Comparison of ENCODE assay signal across 8 mouse cellular contexts in genomic region chr1:153899731-153900380, GRCm38 (mm10). TPM values are rescaled to one million over a fixed set of nuclear protein-coding genes. Genes with fewer than 3 reads are reported as not detected.
A peak's percentile ranks its signal among the peaks of the same experiment; 100 is the strongest.
DNase-seq lines count a peak whose midpoint lies in the region; ATAC-seq and TF ChIP-seq lines count a peak whose summit lies in the region.

Gene Glul (plus strand): TSS chr1:153899944.
Gene Teddm2 (minus strand): TSS chr1:153900228.

- peak within 1 kb of the TSS; percentile 97 for H3K9ac ChIP-seq in forebrain, postnatal 0 days
- H3K9ac ChIP-seq in lung, embryonic 15.5 days, result peak within 1 kb of the TSS; percentile 70

- peak within 1 kb of the TSS; percentile 97 for H3K27ac ChIP-seq in forebrain, postnatal 0 days (ENCODE audit: low read depth, low read length)
- H3K27ac ChIP-seq in lung, embryonic 15.5 days, result peak within 1 kb of the TSS; percentile 96

- peaks cover 35% of the 10 kb centered on the region for H3K4me1 ChIP-seq in G1E (ENCODE audit: insufficient read depth, low read depth, low read length)
- peaks cover 20% of the 10 kb centered on the region; the same call in 1 of the 2 replicates for H3K4me1 ChIP-seq in forebrain, postnatal 0 days (ENCODE audit: insufficient read depth)
- H3K4me1 ChIP-seq in lung, embryonic 15.5 days, result peaks cover 11% of the 10 kb centered on the region

- TF ChIP-seq CTCF in G1E (IDR thresholded peaks at IDR 0.05; ENCODE audit: low read depth, low read length), result no peak
- TF ChIP-seq CTCF in forebrain, postnatal 0 days (IDR thresholded peaks at IDR 0.05; ENCODE audit: low read depth), result no peak

- peaks cover 4% of the 10 kb centered on the region; the same call in 1 of the 2 replicates for H3K27me3 ChIP-seq in G1E (ENCODE audit: insufficient read depth, low read length)
- H3K27me3 ChIP-seq in forebrain, postnatal 0 days (ENCODE audit: insufficient read depth, low read length), result no peaks in the 10 kb centered on the region
- H3K27me3 ChIP-seq in lung, embryonic 15.5 days, result no peaks in the 10 kb centered on the region

- ATAC-seq in G1E (ENCODE audit: extremely low read depth, insufficient number of reproducible peaks, low FRiP score, poor library complexity, severe bottlenecking), result peak; percentile 93
- ATAC-seq in forebrain, postnatal 0 days, result peak; percentile 95
- ATAC-seq in lung, embryonic 15.5 days (ENCODE audit: borderline replicate concordance, extremely low read depth, low FRiP score, low TSS enrichment), result peak; percentile 97

- H3K4me3 ChIP-seq in G1E (ENCODE audit: low read depth, low read length), result peak within 1 kb of the TSS; percentile 96
- H3K4me3 ChIP-seq in forebrain, postnatal 0 days (ENCODE audit: low read depth, low read length), result peak within 1 kb of the TSS; percentile 93
- H3K4me3 ChIP-seq in lung, embryonic 15.5 days, result peak within 1 kb of the TSS; percentile 63

- H3K4me2 ChIP-seq in forebrain, postnatal 0 days (ENCODE audit: low read depth), result peak within 1 kb of the TSS; percentile 81
- peak within 1 kb of the TSS; percentile 76 for H3K4me2 ChIP-seq in lung, embryonic 15.5 days

- peaks cover 30% of the 10 kb centered on the region for H3K36me3 ChIP-seq in G1E (replicated peaks)
- H3K36me3 ChIP-seq in forebrain, postnatal 0 days (ENCODE audit: insufficient read depth), result peaks cover 23% of the 10 kb centered on the region
- H3K36me3 ChIP-seq in lung, embryonic 15.5 days, result peaks cover 24% of the 10 kb centered on the region

- DNase-seq in G1E (ENCODE audit: low spot score), result peak; percentile 88
- peak; percentile 92 to 96 for DNase-seq in cerebellum, adult 18-20 months
- DNase-seq in forebrain, postnatal 0 days, result peak; percentile 97
- peak; percentile 97 for DNase-seq in heart, postnatal 4 days
- peak; percentile 94 to 95 for DNase-seq in layer of hippocampus, adult 8-10 months (ENCODE audit: low spot score in 2 of 2)
- DNase-seq in ovary, adult 18-20 months (ENCODE audit: low spot score), result peak; percentile 97
- DNase-seq in thymus, postnatal 0 days (ENCODE audit: low spot score), result peak; percentile 96

- no peaks in the 10 kb centered on the region for H3K9me3 ChIP-seq in G1E (replicated peaks)
- no peaks in the 10 kb centered on the region for H3K9me3 ChIP-seq in forebrain, postnatal 0 days (ENCODE audit: low read length)
- no peaks in the 10 kb centered on the region for H3K9me3 ChIP-seq in lung, embryonic 15.5 days

- WGBS in forebrain, postnatal 0 days, result 4% methylated on average over 49 of the region's 51 CpGs
- under 1% methylated on average over 51 of the region's 51 CpGs for WGBS in lung, embryonic 15.5 days

RNA-seq across cellular contexts. Expression of gene Glul, which starts in this region (rescaled TPM):
- total RNA-seq in G1E (2014; fragmentation: Nextera tagmentation) (143 and 151 TPM in 2 replicates), G1E (2017) (151 and 157 TPM in 2 replicates)
- polyA plus RNA-seq in G1E (2012), result 54.0 and 70.2 TPM in 2 replicates
- 297 and 313 TPM in 2 replicates for total RNA-seq in forebrain, postnatal 0 days (2014; rRNA removed)
- 254 and 255 TPM in 2 replicates for polyA plus RNA-seq in forebrain, postnatal 0 days (2015; fragmentation: Nextera tagmentation; extraction: Ambion mirVana)
- total RNA-seq in heart, postnatal 4 days (2021), result 100 to 1,000 TPM; 126 to 138 TPM
- 1,000 to 10,000 TPM; 1,586 to 2,043 (median 1,837) TPM for total RNA-seq in layer of hippocampus, adult 8-10 months (2022)
- 105 and 112 TPM in 2 replicates for polyA plus RNA-seq in lung, embryonic 15.5 days (2015; fragmentation: Nextera tagmentation; extraction: Ambion mirVana)
- polyA plus RNA-seq in thymus, postnatal 0 days (2015; fragmentation: Nextera tagmentation; extraction: Ambion mirVana), result 111 and 119 TPM in 2 replicates

RNA-seq across cellular contexts. Expression of gene Teddm2, which starts in this region (rescaled TPM):
- total RNA-seq in G1E (2014; fragmentation: Nextera tagmentation), result 0.75 TPM in 1 of 2 replicates, not detected in the other
- total RNA-seq in G1E (2017), result 0.06 and 0.44 TPM in 2 replicates
- polyA plus RNA-seq in G1E (2012), result 0.15 and 0.18 TPM in 2 replicates
- total RNA-seq in forebrain, postnatal 0 days (2014; rRNA removed), result 2.3 and 2.9 TPM in 2 replicates
- 1.7 and 2.5 TPM in 2 replicates for polyA plus RNA-seq in forebrain, postnatal 0 days (2015; fragmentation: Nextera tagmentation; extraction: Ambion mirVana)
- total RNA-seq in heart, postnatal 4 days (2021), result under 1 TPM; 0.16 to 0.26 TPM
- total RNA-seq in layer of hippocampus, adult 8-10 months (2022), result 1 to 10 TPM; 2.2 to 3.9 (median 2.3) TPM
- 0.40 and 0.41 TPM in 2 replicates for polyA plus RNA-seq in lung, embryonic 15.5 days (2015; fragmentation: Nextera tagmentation; extraction: Ambion mirVana)
- 0.77 and 1.3 TPM in 2 replicates for polyA plus RNA-seq in thymus, postnatal 0 days (2015; fragmentation: Nextera tagmentation; extraction: Ambion mirVana)

Comparison
In these comparisons a context has a peak if more than half of its experiments do, and no peak if none do; other contexts are left out.
1. Peak in every context shown above with its lines: DNase-seq, ATAC-seq, H3K4me3 ChIP-seq and H3K27ac ChIP-seq.